Mouse (Mus musculus) liver, embryonic 11.5 days (tissue): ENCODE measurements around the gene Spg21. TPM values are rescaled to one million over a fixed set of nuclear protein-coding genes. Genes with fewer than 3 reads are reported as not detected.

Source experiments
- ATAC-seq: fragments of 200-750 bp; cut with Nextera tagmentation; replicated peaks from 2 replicates; pipeline ENCODE4 v1.8.0; 2017; ENCODE audit warnings: moderate number of reproducible peaks, mild to moderate bottlenecking, moderate TSS enrichment, moderate library complexity; ENCODE audit not compliant: low FRiP score
- DNase-seq: peaks from one replicate; pipeline ENCODE4 v3.0.0-alpha.2; 2017; ENCODE audit warnings: low spot score
- H3K27ac ChIP-seq: fragments of 300-500 bp; sonication (generic); 2 replicates; pipeline ENCODE4 v1.5.1; 2014; ENCODE audit warnings: mild to moderate bottlenecking, low read depth, low read length, control low read depth
- H3K27me3 ChIP-seq: fragments of 300-500 bp; sonication (generic); replicated peaks from 2 replicates; pipeline ENCODE4 v1.6.1; 2014; ENCODE audit warnings: low read length, mixed read lengths; ENCODE audit not compliant: control insufficient read depth, insufficient read depth
- H3K36me3 ChIP-seq: fragments of 300-500 bp; sonication (generic); 2 replicates; pipeline ENCODE4 v1.6.1; 2014; ENCODE audit warnings: mild to moderate bottlenecking, low read length, moderate library complexity, mixed read lengths; ENCODE audit not compliant: control insufficient read depth, insufficient read depth
- H3K4me1 ChIP-seq: fragments of 300-500 bp; sonication (generic); replicated peaks from 2 replicates; pipeline ENCODE4 v1.6.1; 2014; ENCODE audit warnings: low read length, mixed read lengths; ENCODE audit not compliant: control insufficient read depth, insufficient read depth
- H3K4me2 ChIP-seq: fragments of 300-500 bp; sonication (generic); 2 replicates; pipeline ENCODE4 v1.6.1; 2014; ENCODE audit warnings: mild to moderate bottlenecking, control low read depth, moderate library complexity
- H3K4me3 ChIP-seq: fragments of 300-500 bp; sonication (generic); 2 replicates; pipeline ENCODE4 v1.5.1; 2014; ENCODE audit warnings: low read depth, low read length, control low read depth
- H3K9ac ChIP-seq: fragments of 300-500 bp; sonication (generic); 2 replicates; pipeline ENCODE4 v1.6.1; 2014; ENCODE audit warnings: low read depth, low read length, control low read depth
- H3K9me3 ChIP-seq: fragments of 300-500 bp; sonication (generic); 2 replicates; pipeline ENCODE4 v1.6.1; 2016; ENCODE audit warnings: low read length, inconsistent platforms, mixed read lengths; ENCODE audit not compliant: control insufficient read depth
- WGBS: fragments of 180-500 bp; shearing (Covaris S2); extraction: QIAGEN DNeasy Blood & Tissue Kit; methylation state at CpG from one replicate; pipeline ENCODE4 v1.1.7; 2014; 5-methylcytosine and 5-hydroxymethylcytosine counted together
- polyA plus RNA-seq: library from polyadenylated mRNA; unstranded; fragments of >200 nt; fragmentation: Nextera tagmentation; extraction: Ambion mirVana; gene quantifications from 2 replicates; pipeline ENCODE4 v1.2.1, GENCODE M21; 2014

Spg21 gene
- 54.7 and 64.9 TPM in 2 replicates for polyA plus RNA-seq

DNA sequence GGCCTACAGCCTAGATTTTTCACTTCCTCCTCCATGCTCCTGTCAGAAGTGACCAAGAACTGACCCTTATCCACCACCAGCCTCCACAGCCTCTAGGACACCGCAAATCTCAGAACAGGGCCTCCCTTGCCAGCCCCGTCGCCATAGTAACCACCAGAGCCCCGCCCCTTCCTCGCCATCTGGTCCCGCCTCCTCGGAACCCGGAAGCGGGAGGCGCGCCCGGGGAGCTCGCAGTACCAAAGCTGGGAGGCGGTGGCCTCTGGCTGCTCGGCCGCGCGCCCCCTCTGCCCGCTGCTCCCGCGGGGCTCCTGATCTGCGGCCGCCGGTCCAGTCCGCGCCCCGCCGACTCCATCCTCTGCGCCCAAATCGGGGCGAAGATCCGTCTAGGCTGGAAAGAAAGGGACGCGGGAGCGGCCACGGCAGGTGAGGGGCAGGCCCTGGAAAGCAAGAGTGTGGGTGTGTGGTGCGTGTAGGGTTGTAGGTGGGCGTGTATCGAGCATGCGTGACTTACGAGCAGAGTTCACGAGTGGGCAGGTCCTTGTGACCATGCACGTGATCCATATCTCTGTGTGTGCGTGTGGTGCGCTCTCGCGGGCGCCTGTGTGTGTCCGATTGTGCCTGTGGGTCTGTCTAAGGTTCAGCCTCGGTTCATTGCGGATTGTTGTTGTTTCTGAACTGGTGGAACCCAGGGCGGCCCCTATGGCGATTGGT, at the start of gene Spg21:
Gene Spg21 (plus strand): TSS at position 216 of the 711 bp plus-strand sequence.
- Histone ChIP-seq H3K9me3 (no peaks in the 10 kb centered on the region), H3K36me3 (peaks cover 4% of the 10 kb centered on the region), H3K4me3 (peak within 1 kb of the TSS; percentile 81), H3K4me1 (peaks cover 13% of the 10 kb centered on the region), H3K4me2 (peak within 1 kb of the TSS; percentile 81), H3K9ac (peak within 1 kb of the TSS; percentile 77), H3K27me3 (no peaks in the 10 kb centered on the region), H3K27ac (peak within 1 kb of the TSS; percentile 78; the same call in 1 of the 2 replicates)
- WGBS, result under 1% methylated on average over 53 of the region's 53 CpGs
- DNase-seq (peak; percentile 97), ATAC-seq (peak; percentile 92)

DNA sequence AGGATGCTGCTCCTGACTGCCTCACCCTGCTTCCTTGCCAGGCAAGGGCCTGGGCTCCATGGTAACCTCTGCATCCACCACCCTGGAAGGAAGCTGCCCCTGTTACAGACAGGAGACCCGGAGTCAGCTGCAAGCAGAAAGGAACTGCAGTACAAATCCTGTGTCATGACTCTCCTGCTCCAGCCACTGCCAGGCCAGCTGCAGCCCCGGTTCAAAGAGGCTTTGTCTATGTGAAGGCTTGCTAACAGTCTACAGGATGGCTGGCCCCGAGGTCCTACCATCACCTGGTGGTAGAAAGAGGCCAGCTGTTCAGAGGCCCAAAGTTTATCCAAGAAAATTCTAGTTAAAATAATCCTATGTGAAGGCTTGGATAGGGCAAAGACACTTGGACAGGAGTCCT, 49.4 kb upstream of the Spg21 start:
- ATAC-seq (no peak), DNase-seq (no peak)
- no peaks in the 10 kb centered on the region for H3K4me1 ChIP-seq
- H3K9ac ChIP-seq, result no peak overlapping the region
- 75% methylated on average over 3 of the region's 3 CpGs for WGBS
- H3K36me3 ChIP-seq, result no peaks in the 10 kb centered on the region
- H3K27ac ChIP-seq, result no peak overlapping the region
- H3K9me3 ChIP-seq, result no peaks in the 10 kb centered on the region
- no peaks in the 10 kb centered on the region for H3K27me3 ChIP-seq
- H3K4me3 ChIP-seq, result no peak overlapping the region
- H3K4me2 ChIP-seq, result no peak overlapping the region

DNA sequence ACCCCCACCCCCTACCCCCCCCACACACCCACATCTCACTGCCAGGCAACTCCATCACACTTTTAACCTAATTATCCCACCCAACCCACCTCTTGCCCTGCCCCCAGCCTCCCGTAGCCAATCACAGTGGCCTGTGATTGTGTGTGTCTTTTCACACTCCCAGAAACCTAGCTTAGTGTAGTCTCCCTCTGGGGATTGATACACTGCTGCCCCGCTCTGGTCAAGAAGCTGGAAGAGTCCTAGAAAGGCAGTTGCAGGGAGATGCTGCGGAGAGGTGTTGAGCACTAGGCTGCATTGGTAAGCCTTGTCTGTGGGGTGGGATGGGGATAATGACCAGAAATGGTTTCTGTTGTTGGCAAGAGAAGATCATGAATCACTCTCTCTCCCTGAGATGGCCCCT, 43.0 kb upstream of the Spg21 start:
- 46% methylated on average over 3 of the region's 3 CpGs for WGBS
- no peaks in the 10 kb centered on the region for H3K36me3 ChIP-seq
- ATAC-seq (no peak), DNase-seq (no peak)
- H3K4me1 ChIP-seq, result no peaks in the 10 kb centered on the region
- H3K9me3 ChIP-seq, result no peaks in the 10 kb centered on the region
- H3K27ac ChIP-seq, result no peak overlapping the region
- H3K27me3 ChIP-seq, result no peaks in the 10 kb centered on the region
- H3K4me2 ChIP-seq, result no peak overlapping the region
- no peak overlapping the region for H3K9ac ChIP-seq
- no peak overlapping the region for H3K4me3 ChIP-seq

DNA sequence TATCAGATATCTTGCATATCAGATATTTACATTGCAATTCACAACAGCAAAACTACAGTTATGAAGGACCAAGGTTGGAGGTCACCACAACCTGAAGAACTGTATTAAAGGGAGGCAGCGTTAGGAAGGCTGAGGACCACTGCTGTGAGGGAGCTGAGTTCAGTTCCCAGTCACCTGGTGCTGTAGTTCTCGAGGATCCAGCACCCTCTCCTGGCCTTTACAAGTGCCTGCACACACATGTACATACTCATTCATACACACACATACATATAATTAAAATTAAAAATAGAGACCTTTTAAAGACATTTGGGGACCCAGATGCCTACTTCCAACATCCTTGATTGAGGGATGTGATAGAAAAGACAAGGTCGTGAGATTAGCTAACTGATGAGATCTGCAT, 41.1 kb upstream of the Spg21 start:
- WGBS, result 79% methylated on average over 3 of the region's 3 CpGs
- H3K9ac ChIP-seq, result no peak overlapping the region
- H3K36me3 ChIP-seq, result no peaks in the 10 kb centered on the region
- H3K27ac ChIP-seq, result no peak overlapping the region
- no peak overlapping the region for H3K4me2 ChIP-seq
- no peaks in the 10 kb centered on the region for H3K9me3 ChIP-seq
- H3K4me3 ChIP-seq, result no peak overlapping the region
- ATAC-seq (no peak), DNase-seq (no peak)
- H3K4me1 ChIP-seq, result no peaks in the 10 kb centered on the region
- no peaks in the 10 kb centered on the region for H3K27me3 ChIP-seq

DNA sequence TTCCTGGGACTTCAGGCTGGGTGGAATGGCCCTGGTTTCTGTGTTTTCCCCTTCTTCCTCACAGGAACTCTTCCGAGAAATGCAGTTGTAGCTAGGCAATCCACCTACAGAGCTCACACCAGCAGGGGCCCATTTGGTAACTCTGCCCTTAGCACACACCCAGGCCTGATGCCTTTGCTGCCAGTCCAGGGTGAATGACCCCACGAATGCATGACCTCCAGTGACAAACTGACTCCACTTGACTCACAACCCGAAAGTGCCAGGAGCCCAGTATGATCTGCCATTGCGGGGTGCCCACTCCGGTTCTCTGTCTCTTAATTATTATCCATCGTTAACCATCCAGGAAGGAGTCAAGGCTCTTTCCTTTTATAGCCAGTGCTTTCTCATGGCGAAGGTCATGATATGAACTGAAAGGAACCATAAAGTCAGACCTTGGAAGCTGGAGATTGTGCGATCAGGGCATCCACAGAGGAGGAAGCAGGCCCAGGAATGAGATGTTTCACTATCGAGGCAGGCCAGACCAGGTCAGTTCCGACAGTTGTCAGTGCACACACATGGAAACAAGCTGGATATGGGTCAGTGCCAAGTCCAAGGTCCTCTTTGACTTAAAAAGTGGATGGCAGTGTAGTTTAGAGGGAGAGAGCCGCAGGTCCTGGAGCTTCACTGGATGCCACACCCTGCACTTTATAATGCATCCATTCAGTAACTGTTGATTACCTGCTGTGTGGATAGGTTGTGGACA, 37.8 kb upstream of the Spg21 start, which contains the start of gene Slc51b:
Gene Slc51b (minus strand): TSS at position 196 of the 742 bp plus-strand sequence.
- Histone ChIP-seq H3K9ac (no peak within 1 kb of the TSS), H3K4me3 (no peak within 1 kb of the TSS), H3K9me3 (no peaks in the 10 kb centered on the region), H3K4me1 (no peaks in the 10 kb centered on the region), H3K36me3 (no peaks in the 10 kb centered on the region), H3K27ac (no peak within 1 kb of the TSS), H3K4me2 (no peak within 1 kb of the TSS), H3K27me3 (no peaks in the 10 kb centered on the region)
- ATAC-seq, result no peak
- no peak for DNase-seq
- WGBS, result 81% methylated on average over 11 of the region's 11 CpGs

DNA sequence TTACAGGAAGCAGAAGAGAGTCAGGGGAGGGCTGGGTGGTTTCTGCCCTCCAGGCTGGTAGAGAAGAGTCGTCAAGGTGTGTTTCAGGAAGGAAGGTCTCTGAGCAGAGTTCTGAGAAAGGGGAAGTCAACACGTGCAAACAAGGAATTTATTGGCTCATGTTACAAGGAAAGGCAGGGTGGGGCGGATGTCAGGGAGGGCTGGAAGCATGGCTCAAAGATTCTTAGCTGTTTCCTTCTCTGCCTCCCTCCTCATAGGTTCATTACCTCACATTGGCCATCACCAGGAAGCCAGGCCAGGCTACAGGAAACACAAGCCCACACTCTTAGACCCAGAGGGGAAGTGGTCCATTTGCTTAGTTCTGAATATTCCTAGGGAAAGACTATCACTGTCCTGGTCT, 36.4 kb upstream of the Spg21 start:
- Histone ChIP-seq H3K4me1 (no peaks in the 10 kb centered on the region), H3K4me3 (no peak overlapping the region), H3K27me3 (no peaks in the 10 kb centered on the region), H3K27ac (no peak overlapping the region), H3K9ac (no peak overlapping the region), H3K9me3 (no peaks in the 10 kb centered on the region), H3K36me3 (no peaks in the 10 kb centered on the region), H3K4me2 (no peak overlapping the region)
- ATAC-seq (no peak), DNase-seq (no peak)
- 21% methylated on average over 3 of the region's 3 CpGs for WGBS

DNA sequence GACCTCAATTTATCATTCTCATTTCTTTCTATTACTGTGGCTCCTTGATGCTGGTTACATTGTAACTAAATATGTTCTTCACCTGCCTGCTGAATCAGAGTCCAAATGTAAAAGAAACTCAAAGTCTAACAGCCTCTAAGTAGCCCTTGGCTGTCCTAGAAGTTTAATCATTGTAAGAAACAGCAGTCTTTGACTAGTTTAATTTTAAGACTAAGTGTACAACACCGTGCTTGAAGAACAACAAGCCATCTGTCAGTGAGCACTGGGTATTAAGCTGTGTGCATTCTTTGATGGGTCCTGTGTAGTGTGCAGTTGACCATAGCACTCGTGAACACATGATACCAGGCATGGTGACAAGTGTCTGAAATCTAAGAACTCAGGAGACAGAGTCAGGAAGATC, 33.2 kb upstream of the Spg21 start:
- H3K4me1 ChIP-seq, result no peaks in the 10 kb centered on the region
- 74% methylated on average over 2 of the region's 2 CpGs for WGBS
- no peaks in the 10 kb centered on the region for H3K9me3 ChIP-seq
- ATAC-seq (no peak), DNase-seq (no peak)
- no peak overlapping the region for H3K4me2 ChIP-seq
- no peaks in the 10 kb centered on the region for H3K36me3 ChIP-seq
- H3K27me3 ChIP-seq, result no peaks in the 10 kb centered on the region
- H3K27ac ChIP-seq, result no peak overlapping the region
- H3K9ac ChIP-seq, result no peak overlapping the region
- H3K4me3 ChIP-seq, result no peak overlapping the region

DNA sequence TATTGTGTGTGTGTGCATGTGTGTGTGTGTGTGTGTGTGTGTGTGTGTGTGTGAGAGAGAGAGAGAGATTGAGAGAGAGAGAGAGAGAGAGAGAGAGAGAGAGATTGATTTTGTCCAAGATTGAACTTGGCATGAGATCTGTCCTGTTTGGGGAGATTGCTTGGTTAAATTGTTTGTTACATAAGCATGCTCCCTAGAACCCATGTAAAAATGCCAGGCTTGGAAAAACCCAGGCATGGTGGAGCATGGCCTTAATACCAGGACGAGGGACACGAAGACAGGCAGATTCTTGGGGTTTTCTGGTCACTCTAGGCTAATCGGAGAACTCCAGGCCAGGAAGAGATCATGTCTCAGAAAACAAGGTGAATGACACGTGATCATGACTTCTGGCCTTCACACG, 32.7 kb upstream of the Spg21 start:
- Histone ChIP-seq H3K36me3 (no peaks in the 10 kb centered on the region), H3K4me1 (no peaks in the 10 kb centered on the region), H3K4me2 (no peak overlapping the region), H3K9me3 (no peaks in the 10 kb centered on the region), H3K9ac (no peak overlapping the region), H3K27ac (no peak overlapping the region), H3K4me3 (no peak overlapping the region), H3K27me3 (no peaks in the 10 kb centered on the region)
- DNase-seq (no peak), ATAC-seq (no peak)
- WGBS, result 85% methylated on average over 5 of the region's 5 CpGs

DNA sequence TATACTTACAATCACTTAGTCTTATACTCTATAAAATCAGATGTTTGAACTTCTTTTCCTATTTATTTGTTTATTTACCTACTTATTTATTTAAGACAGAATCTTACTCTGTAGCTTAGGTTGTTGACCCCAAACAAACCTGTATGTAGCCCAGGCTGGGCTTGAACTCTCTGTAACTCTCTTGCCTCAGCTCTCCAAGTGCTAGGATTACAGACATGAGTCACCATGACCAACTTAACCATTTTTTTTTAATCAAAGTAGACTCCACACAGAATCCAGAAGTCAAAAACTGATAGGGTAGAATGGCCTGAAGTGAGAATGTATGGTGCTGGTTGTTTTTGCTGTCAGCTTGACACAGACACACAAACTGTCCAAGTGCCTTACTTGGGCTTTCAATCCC, 30.3 kb upstream of the Spg21 start:
- Histone ChIP-seq H3K4me1 (no peaks in the 10 kb centered on the region), H3K4me2 (no peak overlapping the region), H3K27ac (no peak overlapping the region), H3K36me3 (no peaks in the 10 kb centered on the region), H3K4me3 (no peak overlapping the region), H3K9ac (no peak overlapping the region), H3K27me3 (no peaks in the 10 kb centered on the region), H3K9me3 (no peaks in the 10 kb centered on the region)
- ATAC-seq (no peak), DNase-seq (no peak)
